Mouse (Mus musculus): ENCODE measurements around the gene Ero1l. TPM values are rescaled to one million over a fixed set of nuclear protein-coding genes. Genes with fewer than 3 reads are reported as not detected.

Gene Ero1l
- 51.1 and 56.7 TPM in 2 replicates for polyA plus RNA-seq (2016; fragmentation: Nextera tagmentation; extraction: Ambion mirVana)

DNA sequence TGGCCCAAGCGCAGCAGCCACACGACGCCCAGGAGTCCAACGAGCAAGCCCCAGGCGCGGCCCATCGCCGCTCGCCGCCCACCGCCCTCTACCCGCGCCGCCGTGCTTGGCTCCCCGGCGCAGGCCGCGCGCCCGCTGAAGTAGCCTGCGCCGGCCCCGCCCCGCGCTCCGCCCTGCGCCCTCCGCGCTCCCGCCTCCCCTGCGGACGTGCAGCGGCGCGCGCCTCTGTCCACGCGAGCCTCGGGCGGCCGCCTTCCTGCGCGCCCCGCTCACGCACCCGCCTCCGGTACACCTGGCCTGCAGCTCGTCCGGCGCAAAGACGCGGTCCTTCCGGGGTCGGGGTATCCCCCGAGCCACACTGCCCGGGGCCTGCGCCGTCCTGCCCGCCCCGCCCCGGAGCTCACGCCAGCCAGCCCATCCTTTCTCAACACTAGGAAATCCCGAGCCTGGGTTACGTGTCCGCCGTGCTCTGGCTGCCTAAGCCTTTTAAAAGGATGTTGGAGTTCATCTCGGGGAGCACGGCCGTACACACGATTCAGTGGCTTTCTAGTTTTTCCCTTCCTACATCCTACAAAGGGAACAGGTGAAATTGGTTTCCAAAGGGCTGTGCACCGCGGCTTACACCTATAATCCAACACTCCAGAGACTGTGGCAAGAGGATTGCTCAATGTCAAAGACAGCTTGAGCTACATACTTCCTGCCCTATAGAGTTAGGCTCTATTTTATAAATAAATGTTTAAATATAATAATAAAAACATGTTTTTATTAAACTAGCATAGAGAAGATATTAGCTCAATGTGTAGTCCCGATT lies at the start of gene Ero1l:
TSS of gene Ero1l (minus strand) at position 346 of the 811 bp plus-strand sequence.
- ATAC-seq, result peak; percentile 88
- peaks cover 83% of the 10 kb centered on the region for H3K4me1 ChIP-seq

DNA sequence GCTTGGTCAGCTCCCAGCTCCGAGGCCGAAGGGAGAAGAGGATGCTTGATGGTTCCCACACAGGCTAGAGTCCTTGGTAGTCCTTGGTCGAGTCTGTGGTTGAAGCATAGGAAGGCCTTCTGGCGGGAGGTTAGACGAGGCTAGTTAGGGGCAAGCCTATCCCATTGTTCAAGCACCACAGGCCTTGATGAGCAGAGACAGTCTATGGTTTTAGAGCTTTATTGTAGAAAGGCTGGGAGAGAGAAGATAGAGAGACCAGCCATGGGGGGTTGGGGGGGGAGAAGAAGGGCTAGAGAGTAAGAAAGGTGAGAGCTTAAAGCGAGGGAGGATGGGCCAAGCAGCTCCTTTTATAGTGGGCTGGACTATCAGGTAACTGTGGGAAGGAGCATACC lies 46.6 kb upstream of the Ero1l start:
- 81% methylated on average over 6 of the region's 6 CpGs for WGBS (ENCODE audit: insufficient replicate concordance)
- H3K9ac ChIP-seq, result no peak overlapping the region
- H3K4me1 ChIP-seq, result peaks cover 9% of the 10 kb centered on the region
- H3K27me3 ChIP-seq (replicated peaks), result no peaks in the 10 kb centered on the region
- H3K9me3 ChIP-seq (replicated peaks), result no peaks in the 10 kb centered on the region
- H3K36me3 ChIP-seq, result peaks cover 40% of the 10 kb centered on the region
- H3K27ac ChIP-seq, result no peak overlapping the region
- no peak for ATAC-seq
- no peak overlapping the region for H3K4me3 ChIP-seq
- no peak overlapping the region for H3K4me2 ChIP-seq

More for the DNA sequence above, at the start of gene Ero1l:
- H3K9me3 ChIP-seq (replicated peaks), result no peaks in the 10 kb centered on the region
- H3K36me3 ChIP-seq, result no peaks in the 10 kb centered on the region
- under 1% methylated on average over 73 of the region's 74 CpGs for WGBS (ENCODE audit: insufficient replicate concordance)
- no peaks in the 10 kb centered on the region for H3K27me3 ChIP-seq (replicated peaks)
- peak within 1 kb of the TSS; percentile 92 for H3K4me2 ChIP-seq
- peak within 1 kb of the TSS; percentile 92 for H3K27ac ChIP-seq
- peak within 1 kb of the TSS; percentile 94 for H3K9ac ChIP-seq
- peak within 1 kb of the TSS; percentile 96 for H3K4me3 ChIP-seq

DNA sequence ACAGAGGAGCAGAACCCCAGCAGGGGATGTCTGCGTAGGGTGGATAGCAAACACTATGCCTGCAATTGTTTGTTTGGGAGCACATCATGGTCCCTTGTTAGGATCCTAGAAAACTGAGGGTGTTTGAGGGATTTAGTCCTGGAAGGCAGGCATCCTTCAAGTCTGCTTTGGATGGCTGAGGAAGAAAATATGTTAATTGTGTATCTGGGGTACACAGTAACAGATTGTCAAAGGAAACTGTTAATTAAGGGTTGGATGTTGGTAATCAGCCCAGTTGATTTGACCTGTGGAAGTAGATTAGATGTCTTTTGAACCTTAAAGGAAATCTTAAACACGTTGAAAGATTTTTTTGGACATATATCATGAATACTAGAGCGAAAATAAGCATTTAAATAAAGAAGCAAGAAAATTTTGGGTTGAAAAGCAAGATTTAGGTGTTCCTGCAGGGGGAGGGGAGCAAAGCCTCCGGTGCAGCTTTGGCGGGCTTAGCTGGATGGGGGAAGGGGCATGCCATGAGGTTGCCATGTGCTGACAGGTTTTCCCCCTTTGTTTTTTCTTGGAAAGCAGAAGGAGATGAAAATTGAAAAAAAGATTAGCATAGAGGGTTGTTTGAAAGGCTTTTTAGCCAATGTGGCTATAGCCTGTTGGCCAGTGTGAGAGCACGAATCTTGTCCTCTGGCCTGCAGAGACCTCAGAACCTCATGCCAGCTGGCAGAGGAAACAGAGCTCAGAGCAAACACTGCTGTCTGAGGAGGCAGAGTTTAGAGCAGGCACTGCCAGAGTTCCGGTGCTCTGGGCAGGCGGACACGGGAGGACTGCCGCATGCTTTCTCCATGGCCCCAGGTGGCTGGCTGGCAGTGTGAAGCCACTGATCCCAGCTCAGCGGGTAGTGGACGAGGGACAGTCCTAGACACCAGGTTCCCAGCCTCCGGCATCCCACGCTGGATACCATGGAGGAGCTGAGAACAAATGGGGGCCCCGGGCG lies 45.9 kb upstream of the Ero1l start:
- no peak overlapping the region for H3K27ac ChIP-seq
- H3K9ac ChIP-seq, result no peak overlapping the region
- no peak for ATAC-seq
- H3K36me3 ChIP-seq, result peaks cover 34% of the 10 kb centered on the region
- 83% methylated on average over 16 of the region's 16 CpGs for WGBS (ENCODE audit: insufficient replicate concordance)
- no peak overlapping the region for H3K4me3 ChIP-seq
- H3K27me3 ChIP-seq (replicated peaks), result no peaks in the 10 kb centered on the region
- H3K4me2 ChIP-seq, result no peak overlapping the region
- H3K9me3 ChIP-seq (replicated peaks), result no peaks in the 10 kb centered on the region
- peaks cover 9% of the 10 kb centered on the region for H3K4me1 ChIP-seq

DNA sequence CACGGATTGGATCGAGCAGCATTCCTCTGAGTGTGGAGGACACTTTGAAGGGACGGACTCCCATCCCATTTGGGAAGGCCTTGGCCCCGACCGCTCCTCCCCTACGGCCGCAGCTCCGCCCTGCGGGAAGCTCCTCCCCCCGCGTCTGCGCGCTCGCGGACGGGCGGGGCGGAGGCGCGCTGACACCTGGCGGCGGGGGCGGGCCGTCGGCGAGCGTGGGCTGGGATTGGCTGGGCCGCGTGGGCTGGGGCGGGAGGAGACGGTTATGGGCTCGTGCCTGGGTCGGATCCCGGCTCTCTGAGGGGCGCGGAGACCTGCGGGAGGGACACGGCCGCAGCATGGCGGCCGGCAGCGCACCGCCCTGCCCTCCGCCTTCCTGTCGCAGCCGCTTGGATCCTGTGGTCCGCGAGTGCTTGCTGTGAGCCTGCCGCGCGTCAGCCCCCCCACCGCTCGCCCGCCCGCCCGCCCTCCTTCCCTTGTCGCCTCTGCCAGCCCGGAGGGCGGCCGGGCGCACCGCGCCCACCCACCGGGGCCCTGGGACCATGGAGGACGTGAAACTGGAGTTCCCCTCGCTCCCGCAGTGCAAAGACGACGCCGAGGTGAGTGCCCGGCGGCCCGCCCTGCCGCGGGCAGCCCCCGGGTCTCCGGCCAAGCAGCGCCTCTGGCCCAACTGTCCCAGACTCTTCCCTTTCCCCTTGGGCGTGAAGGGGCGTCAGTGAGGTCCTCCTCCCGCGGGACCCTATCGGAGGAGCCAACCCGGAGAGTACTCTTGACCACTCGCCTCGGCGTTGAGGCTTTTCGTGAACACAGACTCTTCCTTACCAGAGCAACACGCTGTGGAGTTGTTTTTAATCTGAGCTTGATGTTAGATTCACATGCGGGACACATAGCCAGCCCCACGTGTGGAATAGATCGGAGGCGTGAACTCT lies 32.6 kb upstream of the Ero1l start, which contains the start of gene Styx:
TSS of gene Styx (plus strand) at position 163 of the 929 bp plus-strand sequence.
- no peaks in the 10 kb centered on the region for H3K9me3 ChIP-seq (replicated peaks)
- H3K27me3 ChIP-seq (replicated peaks), result no peaks in the 10 kb centered on the region
- peak within 1 kb of the TSS; percentile 89 for H3K4me2 ChIP-seq
- ATAC-seq, result peak; percentile 98
- WGBS (ENCODE audit: insufficient replicate concordance), result under 1% methylated on average over 50 of the region's 93 CpGs
- peaks cover 15% of the 10 kb centered on the region for H3K4me1 ChIP-seq
- H3K36me3 ChIP-seq, result peaks cover 33% of the 10 kb centered on the region
- peak within 1 kb of the TSS; percentile 93 for H3K9ac ChIP-seq
- peak within 1 kb of the TSS; percentile 78 for H3K27ac ChIP-seq
- H3K4me3 ChIP-seq, result peak within 1 kb of the TSS; percentile 86

DNA sequence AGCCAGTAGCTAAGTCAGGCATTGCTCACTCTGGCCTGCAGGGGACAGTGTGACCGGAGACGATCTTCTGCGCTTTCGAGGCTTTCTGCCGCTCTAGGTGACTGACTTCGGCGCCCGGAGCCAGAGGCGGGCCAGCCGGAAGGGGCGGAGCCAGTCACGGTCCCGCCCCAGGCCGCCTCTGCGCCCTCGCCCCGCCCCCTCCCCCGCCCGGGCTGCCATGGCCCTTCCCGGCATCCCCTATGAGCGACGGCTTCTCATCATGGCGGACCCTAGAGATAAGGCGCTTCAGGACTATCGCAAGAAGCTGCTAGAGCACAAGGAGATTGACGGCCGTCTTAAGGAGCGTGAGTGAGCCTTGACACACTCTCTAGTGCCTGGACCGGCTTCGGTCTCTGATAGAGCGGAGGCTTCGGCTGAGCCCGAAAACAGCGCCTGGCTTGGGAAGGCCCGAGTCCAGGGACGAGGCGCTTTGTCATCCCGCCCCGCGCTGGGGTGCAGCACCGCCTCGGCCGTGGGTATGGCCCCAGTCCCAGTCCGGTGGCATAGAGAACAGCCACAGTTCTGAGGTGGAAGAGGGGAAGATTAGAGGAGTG lies 11.1 kb upstream of the Ero1l start, which contains the start of gene Psmc6:
TSS of gene Psmc6 (plus strand) at position 200 of the 593 bp plus-strand sequence.
- H3K9me3 ChIP-seq (replicated peaks), result no peaks in the 10 kb centered on the region
- H3K27me3 ChIP-seq (replicated peaks), result no peaks in the 10 kb centered on the region
- H3K4me2 ChIP-seq, result peak within 1 kb of the TSS; percentile 72
- peak; percentile 93 for ATAC-seq
- WGBS (ENCODE audit: insufficient replicate concordance), result under 1% methylated on average over 44 of the region's 44 CpGs
- H3K4me3 ChIP-seq, result peak within 1 kb of the TSS; percentile 96
- peaks cover 35% of the 10 kb centered on the region for H3K36me3 ChIP-seq
- peaks cover 38% of the 10 kb centered on the region for H3K4me1 ChIP-seq
- peak within 1 kb of the TSS; percentile 96 for H3K27ac ChIP-seq
- peak within 1 kb of the TSS; percentile 91 for H3K9ac ChIP-seq

DNA sequence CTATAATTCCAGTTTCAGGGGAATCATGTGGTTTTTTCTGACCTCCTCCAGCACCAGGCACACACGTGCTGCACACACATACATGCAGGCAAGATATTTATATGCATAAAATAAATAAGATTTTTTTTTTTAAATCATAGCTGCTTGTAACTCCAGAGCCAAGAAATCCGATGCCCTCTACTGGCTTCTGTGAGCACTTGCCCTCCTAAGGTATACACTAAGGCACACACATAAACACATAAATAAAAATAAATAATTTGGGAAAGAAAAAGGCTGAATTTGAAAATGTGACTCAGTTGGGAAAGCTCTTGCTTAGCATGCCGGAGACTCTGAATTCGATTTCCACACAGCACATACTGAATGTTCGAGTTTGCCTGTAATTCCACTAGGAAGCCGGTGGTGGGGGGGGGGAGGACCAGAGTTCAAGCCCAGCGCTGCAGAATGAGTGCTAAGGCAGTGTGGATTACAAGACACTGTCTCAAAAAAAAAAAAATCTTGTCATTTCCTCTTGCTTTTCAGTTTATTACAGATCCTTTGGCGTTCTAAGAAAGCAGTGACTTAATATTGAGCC lies 10.5 kb upstream of the Ero1l start:
- H3K36me3 ChIP-seq, result peaks cover 31% of the 10 kb centered on the region
- H3K4me1 ChIP-seq, result peaks cover 38% of the 10 kb centered on the region
- peak overlapping the region; percentile 74 for H3K27ac ChIP-seq
- peak overlapping the region; percentile 65 for H3K9ac ChIP-seq
- 9% methylated on average over 8 of the region's 8 CpGs for WGBS (ENCODE audit: insufficient replicate concordance)
- H3K27me3 ChIP-seq (replicated peaks), result no peaks in the 10 kb centered on the region
- H3K4me2 ChIP-seq, result peak overlapping the region; percentile 72
- H3K9me3 ChIP-seq (replicated peaks), result no peaks in the 10 kb centered on the region
- peak; percentile 13; the same call in 1 of the 2 replicates for ATAC-seq
- peak overlapping the region; percentile 96 for H3K4me3 ChIP-seq

DNA sequence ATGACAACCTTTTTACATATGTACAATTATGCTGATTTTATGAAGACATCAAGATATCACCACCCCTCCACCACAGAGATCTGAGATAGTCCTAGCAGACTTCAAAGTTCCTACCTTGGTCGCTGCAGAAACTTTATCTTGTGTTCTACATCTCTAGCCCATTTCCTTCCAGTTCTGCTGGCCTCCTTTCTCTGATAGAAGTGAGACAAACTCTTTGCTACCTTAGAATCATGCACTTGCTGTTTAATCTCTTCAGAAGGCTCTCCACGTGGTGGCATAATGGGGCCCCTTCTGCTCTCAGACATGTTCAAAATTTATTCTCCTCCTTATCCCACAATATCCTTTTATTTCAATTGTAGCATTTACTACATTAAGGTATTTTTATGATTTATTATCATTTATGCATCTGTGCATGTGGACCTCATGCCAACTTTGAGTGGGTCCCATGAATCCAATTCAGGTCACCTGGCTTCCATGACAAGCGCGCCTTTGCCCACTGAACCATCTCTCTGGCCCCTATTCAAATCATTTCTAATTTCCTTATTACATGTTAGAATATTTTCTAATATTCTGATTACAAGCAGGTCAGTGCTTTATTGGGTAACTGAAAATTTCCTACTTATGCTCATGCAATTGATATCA lies 9.6 kb upstream of the Ero1l start:
- H3K27ac ChIP-seq, result no peak overlapping the region; the same call in 1 of the 2 replicates
- no peaks in the 10 kb centered on the region for H3K9me3 ChIP-seq (replicated peaks)
- H3K4me3 ChIP-seq, result no peak overlapping the region
- H3K27me3 ChIP-seq (replicated peaks), result no peaks in the 10 kb centered on the region
- WGBS (ENCODE audit: insufficient replicate concordance), result 58% methylated on average over 4 of the region's 4 CpGs
- H3K36me3 ChIP-seq, result peaks cover 23% of the 10 kb centered on the region
- H3K4me2 ChIP-seq, result no peak overlapping the region
- H3K4me1 ChIP-seq, result peaks cover 42% of the 10 kb centered on the region
- ATAC-seq, result no peak
- no peak overlapping the region for H3K9ac ChIP-seq

DNA sequence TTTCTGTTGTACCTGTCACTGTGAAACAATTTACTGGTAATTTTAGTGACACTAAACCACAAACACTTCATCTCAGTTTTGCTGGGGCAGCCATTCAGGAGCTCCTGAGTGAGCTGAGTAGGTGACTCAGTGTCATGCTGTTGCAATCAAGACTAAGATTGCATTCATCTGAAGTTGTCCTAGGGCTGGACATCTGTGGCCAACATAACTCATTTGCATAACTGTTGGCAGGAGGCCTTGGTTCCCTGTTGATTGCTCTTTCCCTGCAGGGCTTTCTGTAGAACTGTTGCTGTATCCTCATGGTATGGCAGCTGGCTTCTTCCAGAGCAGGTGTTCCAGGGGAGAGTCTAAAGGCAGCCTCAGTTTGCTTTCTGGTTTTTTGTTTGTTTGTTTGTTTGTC lies 6.9 kb upstream of the Ero1l start:
- peaks cover 58% of the 10 kb centered on the region for H3K4me1 ChIP-seq
- ATAC-seq, result no peak
- no peaks in the 10 kb centered on the region for H3K36me3 ChIP-seq
- H3K9ac ChIP-seq, result no peak overlapping the region
- H3K4me2 ChIP-seq, result no peak overlapping the region
- H3K4me3 ChIP-seq, result no peak overlapping the region
- no peaks in the 10 kb centered on the region for H3K9me3 ChIP-seq (replicated peaks)
- peak overlapping the region; percentile 27; the same call in 1 of the 2 replicates for H3K27ac ChIP-seq
- H3K27me3 ChIP-seq (replicated peaks), result no peaks in the 10 kb centered on the region

DNA sequence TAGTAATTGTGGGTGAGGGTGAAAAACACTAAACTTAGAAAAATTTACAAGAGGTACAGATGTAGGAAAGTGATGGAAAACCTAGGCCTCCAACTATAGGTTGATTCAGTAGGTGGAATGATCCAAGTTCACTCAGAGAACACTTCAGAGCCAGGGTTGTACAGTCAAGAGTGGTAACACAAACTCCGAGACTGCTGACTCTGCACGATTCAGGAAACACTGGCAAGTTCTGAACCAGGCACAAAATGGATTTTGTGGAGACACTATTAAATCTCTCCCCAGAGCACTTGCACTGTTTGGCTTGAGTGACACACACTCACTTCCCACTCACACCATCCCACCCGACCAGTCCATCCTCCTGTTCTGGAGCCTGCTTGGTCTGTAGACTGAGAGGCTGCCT lies 4.7 kb upstream of the Ero1l start:
- 82% methylated on average over 3 of the region's 3 CpGs for WGBS (ENCODE audit: insufficient replicate concordance)
- ATAC-seq, result no peak
- Histone ChIP-seq H3K4me2 (no peak overlapping the region), H3K9me3 (replicated peaks) (no peaks in the 10 kb centered on the region), H3K27me3 (replicated peaks) (no peaks in the 10 kb centered on the region), H3K4me1 (peaks cover 64% of the 10 kb centered on the region), H3K36me3 (no peaks in the 10 kb centered on the region), H3K9ac (no peak overlapping the region), H3K4me3 (no peak overlapping the region), H3K27ac (no peak overlapping the region)

DNA sequence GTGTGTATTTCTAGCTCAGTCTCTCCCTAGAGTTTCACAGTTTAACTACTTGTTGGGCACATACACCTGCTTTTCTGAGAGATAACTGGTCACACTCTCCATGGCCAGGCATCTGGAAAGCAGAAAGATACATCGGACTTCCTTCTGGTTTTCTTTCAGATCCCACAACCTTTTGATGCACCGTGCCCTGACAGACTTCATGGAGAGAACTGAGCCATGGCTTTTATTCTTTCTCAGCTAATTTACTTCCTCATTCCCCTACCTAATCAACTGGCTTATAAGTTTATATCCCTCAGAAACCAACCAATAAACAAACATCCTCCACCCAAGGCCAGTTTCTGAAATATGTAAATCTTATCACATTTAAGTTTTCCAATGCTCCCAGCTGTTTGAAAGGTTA lies 3.9 kb upstream of the Ero1l start:
- no peaks in the 10 kb centered on the region for H3K27me3 ChIP-seq (replicated peaks)
- no peaks in the 10 kb centered on the region for H3K9me3 ChIP-seq (replicated peaks)
- H3K27ac ChIP-seq, result peak overlapping the region; percentile 92
- no peak overlapping the region for H3K4me3 ChIP-seq
- H3K4me2 ChIP-seq, result peak overlapping the region; percentile 48
- no peak for ATAC-seq
- 61% methylated on average over 2 of the region's 2 CpGs for WGBS (ENCODE audit: insufficient replicate concordance)
- H3K9ac ChIP-seq, result no peak overlapping the region
- no peaks in the 10 kb centered on the region for H3K36me3 ChIP-seq
- H3K4me1 ChIP-seq, result peaks cover 61% of the 10 kb centered on the region

Data from liver, embryonic 12.5 days (tissue).